Mouse (Mus musculus): Measurements from ENCODE around the gene 2900026A02Rik.

2900026A02Rik gene

GRCm38 (mm10) chr5:113119861-113120465, 101.1 kb downstream of the 2900026A02Rik start:
- DNase-seq: no peak

DNA sequence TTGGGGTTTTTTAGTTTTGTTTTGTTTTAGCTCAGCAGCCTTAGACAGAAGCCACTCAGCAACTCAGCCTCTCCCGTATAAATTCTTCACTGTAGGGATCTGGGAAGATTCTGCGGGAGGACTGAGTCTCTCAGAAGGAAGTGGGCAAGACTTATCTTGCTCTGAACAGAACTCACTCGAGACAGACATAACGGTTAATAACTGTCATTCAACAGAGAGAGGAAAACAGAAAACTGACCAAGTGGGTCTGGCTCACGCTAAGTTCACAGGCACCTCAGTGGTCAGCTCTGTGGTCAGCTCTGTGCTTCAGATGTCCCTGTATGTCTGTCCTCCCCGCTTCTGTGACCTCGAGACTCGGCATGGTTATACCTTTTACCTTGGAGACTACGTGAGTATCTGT, 101.7 kb downstream of the 2900026A02Rik start:
- no peak for DNase-seq

DNA sequence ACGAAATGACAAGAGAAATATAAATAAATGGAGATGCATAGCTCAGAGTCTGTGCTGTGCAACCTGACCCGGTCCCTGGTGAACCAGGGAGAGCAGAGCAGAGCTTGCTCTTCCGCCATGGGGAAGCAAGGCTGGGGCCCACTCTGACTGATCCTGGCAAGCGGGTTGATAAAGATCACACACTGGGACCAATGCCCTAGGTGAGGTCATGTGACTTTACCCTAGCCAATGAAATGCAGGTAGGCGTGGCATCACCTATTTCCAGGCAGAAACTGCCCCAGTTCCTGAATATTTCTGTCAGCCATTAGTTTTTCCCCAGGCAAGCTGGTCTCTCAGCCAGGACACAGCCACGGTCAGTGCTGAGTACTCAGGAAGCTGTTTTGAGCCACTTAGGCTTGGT, 102.3 kb downstream of the 2900026A02Rik start:
- peak; percentile 48 for DNase-seq

DNA sequence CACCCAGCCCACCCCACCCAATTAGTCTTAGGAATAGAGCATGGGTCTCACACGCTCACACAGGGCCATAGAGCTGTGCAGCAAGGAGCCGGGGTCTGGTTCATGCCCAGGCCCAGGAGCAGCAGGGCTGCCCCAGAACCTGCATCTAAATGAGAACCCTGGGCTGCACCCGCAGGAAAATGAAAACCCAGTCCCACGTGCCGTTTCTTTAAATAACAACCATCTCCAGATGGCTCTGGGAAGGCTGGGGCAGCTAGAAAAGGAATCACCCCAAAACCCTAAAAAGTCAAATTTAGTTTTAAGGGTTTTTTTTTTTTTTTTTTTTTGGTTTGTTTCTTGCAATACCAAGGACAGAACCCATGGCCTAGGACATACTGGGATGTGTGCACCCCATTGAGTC, 103.7 kb downstream of the 2900026A02Rik start:
- DNase-seq: no peak

DNA sequence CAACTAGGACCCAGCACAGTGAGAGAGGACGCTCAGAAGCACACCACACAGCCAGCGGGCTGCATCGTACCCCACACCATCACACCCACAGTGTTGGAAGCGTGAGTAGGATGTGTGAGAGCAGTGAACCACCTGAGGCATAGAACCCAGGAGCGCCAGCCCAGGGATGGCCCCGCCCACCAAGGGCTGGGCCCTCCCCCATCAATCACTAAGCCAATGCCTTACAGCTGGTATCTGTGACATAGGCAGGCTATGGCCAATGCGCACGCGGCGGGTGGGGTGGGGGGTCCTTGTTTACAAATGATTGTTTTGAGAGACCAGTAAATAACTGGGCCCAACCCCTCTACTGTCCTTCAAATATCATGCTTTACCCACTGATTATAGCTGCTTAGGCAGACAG, 105.1 kb downstream of the 2900026A02Rik start:
- no peak for DNase-seq

DNA sequence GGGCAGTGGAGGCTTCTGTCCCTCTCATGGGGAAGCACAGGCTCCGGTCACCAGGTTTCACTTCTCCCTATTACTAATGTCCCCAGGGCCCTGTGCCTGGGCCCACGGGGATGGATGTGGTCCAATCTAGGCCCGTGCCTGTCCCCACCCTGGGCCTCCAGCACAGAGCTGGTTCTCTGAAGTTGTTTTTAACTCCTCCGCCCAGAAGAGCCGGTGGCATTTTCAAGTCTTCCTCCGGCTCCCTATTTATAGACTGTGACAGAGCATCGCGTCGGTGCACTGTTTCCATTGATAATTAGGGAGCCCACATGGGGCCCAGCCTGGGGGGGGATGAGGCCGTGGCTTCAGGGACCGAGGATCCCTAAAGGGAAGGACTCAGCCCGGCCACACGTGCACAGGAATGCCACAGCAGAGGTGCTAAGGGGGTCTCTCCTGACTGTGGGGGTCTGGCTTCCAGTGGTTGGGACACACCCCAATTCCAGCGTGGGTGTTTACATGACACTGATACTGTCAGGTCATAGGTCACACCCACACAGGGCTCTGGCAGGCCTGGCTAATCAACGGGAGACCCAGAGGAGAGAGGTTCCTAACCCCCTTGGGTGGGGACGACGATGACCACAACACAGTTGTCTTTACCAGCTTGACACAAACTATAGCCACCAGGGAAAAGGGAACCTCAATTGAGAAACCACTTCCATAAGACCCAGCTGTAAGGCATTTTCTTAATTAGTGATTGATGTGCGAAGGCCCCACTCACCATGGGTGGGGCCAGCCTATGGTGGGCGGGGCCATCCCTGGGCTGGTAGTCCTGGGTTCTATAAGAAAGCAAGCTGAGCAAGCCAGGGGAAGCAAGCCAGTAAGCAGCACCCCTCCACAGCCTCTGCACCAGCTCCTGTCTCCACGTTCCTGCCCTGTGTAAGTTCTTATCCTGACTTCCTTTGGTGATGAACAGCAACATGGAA, 106.5 kb downstream of the 2900026A02Rik start:
- DNase-seq: no peak

- no peak for DNase-seq
These were observed 107.9 kb downstream of the 2900026A02Rik start for GRCm38 (mm10) chr5:113113120-113113519.

DNA sequence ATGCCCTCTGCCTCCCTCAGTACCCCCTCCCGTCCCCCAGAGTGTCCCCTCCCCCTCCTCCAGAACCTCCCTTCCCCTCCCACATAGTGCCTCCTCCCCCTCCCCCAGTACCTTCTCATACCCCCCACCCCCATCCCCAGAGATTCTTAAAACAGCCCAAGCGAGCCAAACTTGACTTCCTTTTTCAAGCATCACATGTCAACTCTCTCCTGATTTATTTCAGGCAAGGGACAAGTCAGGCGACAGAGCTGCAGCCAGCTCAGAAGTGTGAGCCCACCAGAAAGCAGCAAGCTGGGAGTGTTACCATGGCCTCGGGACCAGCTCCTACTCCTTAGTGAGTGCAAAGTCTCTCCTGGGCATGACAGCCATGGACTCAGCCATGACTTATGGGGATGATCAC, 109.7 kb downstream of the 2900026A02Rik start:
- DNase-seq: no peak

GRCm38 (mm10) chr5:113110929-113111328, 110.1 kb downstream of the 2900026A02Rik start:
- DNase-seq: no peak

DNA sequence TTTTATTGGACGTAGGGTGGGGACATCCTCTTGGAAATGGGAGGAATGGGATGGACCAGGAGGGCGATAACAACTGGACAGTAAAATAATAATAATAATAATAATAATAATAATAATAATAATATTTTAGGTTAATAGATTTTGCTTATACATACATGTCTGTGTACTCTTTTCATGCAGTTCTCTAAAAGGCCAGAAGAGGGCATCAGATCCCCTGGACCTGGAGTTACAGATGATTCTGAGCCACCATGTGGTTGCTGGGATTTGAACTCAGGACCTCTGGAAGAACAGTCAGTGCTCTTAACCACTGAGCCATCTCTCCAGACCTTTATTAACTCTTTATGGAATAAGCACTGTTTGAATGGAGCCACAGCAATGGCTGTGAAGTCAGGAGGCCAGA, 111.4 kb downstream of the 2900026A02Rik start:
- DNase-seq: peak; percentile 58

DNA sequence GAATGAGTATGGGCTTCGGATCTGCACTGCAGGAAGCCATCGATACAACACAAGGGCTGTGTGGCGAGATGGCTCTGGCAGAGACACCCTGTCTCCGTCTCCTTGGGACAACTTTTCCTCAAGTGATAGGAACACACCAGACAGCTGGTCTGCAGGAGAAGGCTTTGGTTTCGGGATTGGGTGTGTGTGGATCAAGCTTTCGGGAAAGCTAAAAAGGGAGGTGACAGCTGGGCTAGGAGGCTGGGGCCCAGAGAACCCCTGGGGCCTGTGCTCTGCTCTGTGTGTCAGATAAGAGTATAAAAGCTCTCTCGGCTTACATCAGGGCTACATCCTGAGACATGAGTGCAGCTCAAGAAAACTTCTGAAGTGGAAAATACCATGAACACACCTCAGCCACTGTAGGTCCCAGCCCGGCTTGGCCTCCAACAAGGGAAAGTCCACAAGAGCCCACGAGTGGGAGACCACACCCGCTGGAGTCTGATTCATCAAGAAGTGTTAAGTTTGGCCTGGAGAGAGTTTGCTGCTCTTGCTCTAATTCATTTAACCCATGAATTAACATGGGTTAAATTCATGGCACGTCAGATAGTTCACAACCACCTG, 112.8 kb downstream of the 2900026A02Rik start:
- no peak for DNase-seq

GRCm38 (mm10) chr5:113107709-113108108, 113.3 kb downstream of the 2900026A02Rik start:
- no peak for DNase-seq

- no peak for DNase-seq
These were observed 114.4 kb downstream of the 2900026A02Rik start for GRCm38 (mm10) chr5:113106594-113106993.

DNA sequence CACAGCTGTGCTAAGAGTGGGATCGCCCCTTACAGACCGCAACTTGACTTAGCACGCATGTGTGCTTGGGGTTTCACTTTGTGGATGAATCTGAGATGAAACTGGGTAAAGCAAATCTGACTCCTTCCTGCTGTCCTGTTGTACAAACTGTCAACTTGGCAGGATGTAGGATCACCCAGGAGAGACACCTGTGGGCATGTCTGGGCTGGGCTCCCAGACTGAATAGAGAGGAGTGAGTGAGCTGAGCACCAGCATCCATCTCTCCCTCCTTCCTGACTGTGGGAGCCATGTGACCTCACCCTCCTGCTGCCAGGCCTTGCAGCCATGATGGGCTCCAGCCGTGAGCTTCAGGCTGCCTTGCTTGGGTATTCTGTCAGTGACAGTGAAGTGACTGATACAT, 115.6 kb downstream of the 2900026A02Rik start:
- DNase-seq: no peak

- no peak for DNase-seq
These were observed 116.0 kb downstream of the 2900026A02Rik start for GRCm38 (mm10) chr5:113105035-113105434.

DNA sequence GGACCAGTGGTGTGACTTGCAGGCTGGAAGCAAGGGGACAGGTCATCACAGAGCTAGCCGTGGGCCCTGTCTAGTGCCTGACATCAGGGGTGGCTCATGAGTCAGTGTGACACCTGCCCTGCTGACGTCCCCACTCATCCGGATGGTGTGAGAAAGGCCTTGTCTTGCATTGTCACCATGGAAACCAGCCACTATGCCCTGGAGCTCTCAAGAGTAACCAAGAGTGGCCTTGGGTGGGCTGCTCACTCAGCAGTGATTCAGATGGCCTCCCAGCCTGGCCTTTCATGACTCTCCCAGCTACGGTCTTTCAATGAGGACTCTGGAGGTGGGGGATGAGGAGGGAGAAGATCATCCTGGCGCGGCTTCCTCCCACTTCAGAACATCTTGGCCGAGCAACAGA, 118.6 kb downstream of the 2900026A02Rik start:
- DNase-seq: no peak

GRCm38 (mm10) chr5:113101457-113101856, 119.6 kb downstream of the 2900026A02Rik start:
- DNase-seq: no peak

GRCm38 (mm10) chr5:113100422-113100821, 120.6 kb downstream of the 2900026A02Rik start:
- no peak for DNase-seq

- DNase-seq: peak; percentile 90
These were observed 121.5 kb downstream of the 2900026A02Rik start for GRCm38 (mm10) chr5:113099546-113099945.

- no peak for DNase-seq
These were observed 123.5 kb downstream of the 2900026A02Rik start for GRCm38 (mm10) chr5:113097551-113097950.

- no peak for DNase-seq
These were observed 125.6 kb downstream of the 2900026A02Rik start for GRCm38 (mm10) chr5:113095456-113095855.

GRCm38 (mm10) chr5:113092406-113092805, 128.6 kb downstream of the 2900026A02Rik start:
- peak; percentile 76 for DNase-seq

DNA sequence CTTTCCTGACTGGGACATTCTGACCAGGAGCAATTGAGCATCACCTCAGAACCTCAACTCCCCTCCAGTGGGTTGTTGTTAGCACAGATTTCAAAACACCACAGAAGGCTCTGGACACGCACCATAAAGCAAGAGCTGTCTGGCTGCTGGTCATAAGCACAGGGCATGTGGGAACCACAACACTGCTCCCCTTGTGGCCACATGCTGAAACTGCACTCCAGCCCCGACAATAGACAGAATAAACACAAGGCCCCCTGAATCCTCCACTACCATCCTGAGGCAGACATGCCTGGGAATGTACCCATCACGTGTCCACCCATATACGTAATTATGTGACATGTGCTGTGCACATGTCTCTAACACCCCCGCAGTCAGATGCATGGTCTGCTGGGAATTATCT, 129.9 kb downstream of the 2900026A02Rik start:
- peak; percentile 85 for DNase-seq

GRCm38 (mm10) chr5:113090750-113091149, 130.3 kb downstream of the 2900026A02Rik start:
- no peak for DNase-seq

Measured in kidney, adult 9 months (tissue).